Mouse (Mus musculus): Measurements from ENCODE around the gene Rad51d. TPM values are rescaled to one million over a fixed set of nuclear protein-coding genes. Genes with fewer than 3 reads are reported as not detected.
"Not testable (repeated sequence)": the region's sequence is repeated elsewhere in the genome, so short reads cannot be mapped to it uniquely, and the experiment has no call there.

The Rad51d gene
- polyA plus RNA-seq, 2 experiments = 3.5 to 6.8 TPM

DNA sequence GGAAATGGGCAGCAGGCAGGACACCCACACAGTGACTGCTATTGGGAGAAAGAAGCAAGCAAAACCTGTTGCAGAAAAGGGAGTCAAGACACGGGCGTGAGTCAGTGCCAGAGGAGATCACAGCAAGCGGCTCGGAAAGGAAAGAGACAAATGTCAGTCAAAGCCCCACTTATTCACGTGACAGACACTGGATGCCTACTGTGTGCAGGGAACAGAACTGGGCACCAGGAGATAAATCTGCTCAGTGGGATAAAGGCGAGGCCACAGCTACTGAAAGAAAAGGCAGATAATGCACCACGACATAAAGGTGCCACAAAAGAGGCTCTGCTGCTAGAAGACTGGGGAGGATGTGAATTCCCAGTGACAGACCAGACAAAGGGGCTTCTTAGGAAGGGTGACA is 52.6 kb downstream of the Rad51d start:
- TF ChIP-seq CTCF (IDR thresholded peaks at IDR 0.05; ENCODE audit: low read depth) = no peak
- TF ChIP-seq EP300 (IDR thresholded peaks at IDR 0.05; ENCODE audit: low read depth) = no peak
- Histone ChIP-seq H3K27ac (no peak overlapping the region), H3K4me3 (ENCODE audit: insufficient read depth in 1 of 2, low read depth in 2 of 2, low read length in 2 of 2) (no peak overlapping the region), H3K4me1 (replicated peaks; ENCODE audit: control insufficient read depth in 2 of 2, insufficient read depth in 2 of 2, low read length in 1 of 2) (peaks cover 25 to 36% of the 10 kb centered on the region in 2 experiments), H3K9ac (replicated peaks) (no peak overlapping the region), H3K9me3 (ENCODE audit: control insufficient read depth, low read length) (no peaks in the 10 kb centered on the region), H3K27me3 (ENCODE audit: control insufficient read depth, insufficient read depth, low read length) (no peaks in the 10 kb centered on the region), H3K4me2 (ENCODE audit: low read depth) (no peak overlapping the region), H3K36me3 (replicated peaks; ENCODE audit: control insufficient read depth, insufficient read depth, low read depth) (peaks cover 5% of the 10 kb centered on the region)
- WGBS (ENCODE audit: insufficient replicate concordance) = 30% methylated on average over 7 of the region's 7 CpGs
- DNase-seq (ENCODE audit: low read depth in 3 of 3, low spot score in 3 of 3) = no peak
- ATAC-seq (ENCODE audit: insufficient read depth) = peak; percentile 37; the same call in 1 of the 2 replicates

DNA sequence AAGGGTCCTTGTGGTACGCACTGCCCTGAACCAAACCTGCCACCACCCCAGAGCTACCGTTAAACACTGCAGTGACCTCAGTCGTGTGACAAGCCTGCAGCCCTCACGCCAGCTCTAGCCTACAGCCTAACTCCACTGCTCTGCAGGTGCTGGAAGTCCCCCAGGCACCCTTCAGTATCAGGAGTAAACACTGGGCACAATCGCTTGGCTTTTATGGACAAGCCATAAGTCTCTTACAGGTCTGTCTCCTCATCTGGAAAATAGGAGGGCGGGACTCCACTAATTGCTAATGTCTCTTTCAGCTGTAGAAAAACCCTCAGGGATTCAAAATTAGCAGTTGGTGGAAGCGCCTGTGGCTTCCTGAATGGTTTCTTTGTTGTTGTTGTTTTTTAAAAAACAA is 53.2 kb downstream of the Rad51d start:
- H3K9me3 ChIP-seq (ENCODE audit: control insufficient read depth, low read length) = no peaks in the 10 kb centered on the region
- DNase-seq (ENCODE audit: low read depth in 3 of 3, low spot score in 3 of 3) = no peak
- WGBS (ENCODE audit: insufficient replicate concordance) = 71% methylated on average over 7 of the region's 7 CpGs
- no peak for ATAC-seq (ENCODE audit: insufficient read depth)
- peaks cover 5% of the 10 kb centered on the region for H3K36me3 ChIP-seq (replicated peaks; ENCODE audit: control insufficient read depth, insufficient read depth, low read depth)
- H3K9ac ChIP-seq (replicated peaks) = no peak overlapping the region
- H3K27ac ChIP-seq = no peak overlapping the region
- peaks cover 22 to 34% of the 10 kb centered on the region in 2 experiments for H3K4me1 ChIP-seq (replicated peaks; ENCODE audit: control insufficient read depth in 2 of 2, insufficient read depth in 2 of 2, low read length in 1 of 2)
- TF ChIP-seq CTCF (IDR thresholded peaks at IDR 0.05; ENCODE audit: low read depth) (no peak), EP300 (IDR thresholded peaks at IDR 0.05; ENCODE audit: low read depth) (no peak)
- H3K4me3 ChIP-seq (ENCODE audit: insufficient read depth in 1 of 2, low read depth in 2 of 2, low read length in 2 of 2) = no peak overlapping the region
- no peaks in the 10 kb centered on the region for H3K27me3 ChIP-seq (ENCODE audit: control insufficient read depth, insufficient read depth, low read length)
- H3K4me2 ChIP-seq (ENCODE audit: low read depth) = no peak overlapping the region

DNA sequence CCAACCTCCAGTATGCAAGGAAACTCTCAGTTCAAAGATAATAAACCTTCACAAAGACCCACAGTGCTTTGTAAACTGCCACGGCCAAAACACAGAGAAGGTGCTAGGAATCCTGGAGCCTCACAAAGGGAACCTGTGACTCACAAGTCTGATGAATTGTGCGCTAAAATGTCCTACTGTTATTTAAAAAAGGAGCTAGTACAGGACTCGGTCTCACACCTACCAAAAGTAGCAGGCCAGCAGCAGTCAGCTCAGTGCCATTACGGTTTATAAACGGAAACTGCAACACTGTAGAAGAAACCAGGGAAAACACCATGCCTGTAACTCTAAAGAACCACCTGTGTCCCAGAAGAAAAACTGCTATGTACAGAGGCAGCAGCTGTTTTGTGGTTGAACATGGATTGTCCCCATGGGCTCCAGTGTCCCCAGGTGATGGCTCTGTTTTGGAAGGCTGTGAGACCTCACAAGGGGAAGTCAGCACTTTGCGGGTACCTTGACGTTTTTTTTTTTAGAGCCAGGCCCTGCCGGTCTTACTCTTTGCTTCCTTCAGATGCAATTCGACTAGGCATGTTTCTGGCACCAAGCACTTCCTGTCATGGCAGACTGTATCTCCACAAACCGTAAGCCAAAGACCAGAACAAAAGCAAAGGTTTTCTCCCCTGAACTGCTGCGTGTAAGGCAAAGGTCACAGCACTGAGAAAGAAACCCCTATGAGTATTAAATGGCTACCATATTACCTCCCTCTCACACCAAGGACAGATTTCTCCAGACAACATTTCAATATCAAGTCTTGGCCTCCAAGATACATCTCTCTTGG is 54.6 kb downstream of the Rad51d start:
- WGBS (ENCODE audit: insufficient replicate concordance) = 71% methylated on average over 11 of the region's 11 CpGs
- Histone ChIP-seq H3K4me3 (ENCODE audit: insufficient read depth in 1 of 2, low read depth in 2 of 2, low read length in 2 of 2) (no peak overlapping the region), H3K9ac (replicated peaks) (no peak overlapping the region), H3K27ac (no peak overlapping the region), H3K27me3 (ENCODE audit: control insufficient read depth, insufficient read depth, low read length) (no peaks in the 10 kb centered on the region), H3K9me3 (ENCODE audit: control insufficient read depth, low read length) (no peaks in the 10 kb centered on the region), H3K4me2 (ENCODE audit: low read depth) (no peak overlapping the region), H3K36me3 (replicated peaks; ENCODE audit: control insufficient read depth, insufficient read depth, low read depth) (peaks cover 5% of the 10 kb centered on the region), H3K4me1 (replicated peaks; ENCODE audit: control insufficient read depth in 2 of 2, insufficient read depth in 2 of 2, low read length in 1 of 2) (peaks cover 16 to 36% of the 10 kb centered on the region in 2 experiments)
- no peak for TF ChIP-seq CTCF (IDR thresholded peaks at IDR 0.05; ENCODE audit: low read depth)
- no peak for TF ChIP-seq EP300 (IDR thresholded peaks at IDR 0.05; ENCODE audit: low read depth)
- ATAC-seq (ENCODE audit: insufficient read depth) (no peak), DNase-seq (ENCODE audit: low read depth in 3 of 3, low spot score in 3 of 3) (no peak)

DNA sequence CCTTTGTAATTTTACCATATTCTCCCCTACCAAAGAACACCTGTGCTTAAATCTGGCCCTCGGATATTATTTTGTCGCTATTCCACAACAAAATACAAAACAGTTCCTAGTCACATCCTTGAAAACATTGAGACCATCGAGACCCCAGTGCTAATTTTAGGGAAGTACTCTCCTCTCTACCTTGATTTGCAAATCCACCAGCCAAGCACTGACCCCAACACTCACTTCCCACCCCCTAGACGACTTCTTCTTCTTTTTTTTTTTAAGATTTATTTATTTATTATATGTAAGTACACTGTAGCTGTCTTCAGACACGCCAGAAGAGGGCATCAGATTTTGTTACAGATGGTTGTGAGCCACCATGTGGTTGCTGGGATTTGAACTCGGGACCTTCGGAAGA is 56.1 kb downstream of the Rad51d start:
- DNase-seq (ENCODE audit: low read depth in 3 of 3, low spot score in 3 of 3); H3K27ac ChIP-seq; H3K9ac ChIP-seq (replicated peaks); H3K36me3 ChIP-seq (replicated peaks; ENCODE audit: control insufficient read depth, insufficient read depth, low read depth); ATAC-seq (ENCODE audit: insufficient read depth); H3K27me3 ChIP-seq (ENCODE audit: control insufficient read depth, insufficient read depth, low read length); H3K9me3 ChIP-seq (ENCODE audit: control insufficient read depth, low read length); H3K4me3 ChIP-seq (ENCODE audit: insufficient read depth in 1 of 2, low read depth in 2 of 2, low read length in 2 of 2); H3K4me2 ChIP-seq (ENCODE audit: low read depth): not testable (repeated sequence)
- H3K4me1 ChIP-seq (replicated peaks; ENCODE audit: control insufficient read depth in 2 of 2, insufficient read depth in 2 of 2, low read length in 1 of 2) = peaks cover 11 to 32% of the 10 kb centered on the region in 2 experiments
- WGBS (ENCODE audit: insufficient replicate concordance) = 58% methylated on average over 7 of the region's 7 CpGs

DNA sequence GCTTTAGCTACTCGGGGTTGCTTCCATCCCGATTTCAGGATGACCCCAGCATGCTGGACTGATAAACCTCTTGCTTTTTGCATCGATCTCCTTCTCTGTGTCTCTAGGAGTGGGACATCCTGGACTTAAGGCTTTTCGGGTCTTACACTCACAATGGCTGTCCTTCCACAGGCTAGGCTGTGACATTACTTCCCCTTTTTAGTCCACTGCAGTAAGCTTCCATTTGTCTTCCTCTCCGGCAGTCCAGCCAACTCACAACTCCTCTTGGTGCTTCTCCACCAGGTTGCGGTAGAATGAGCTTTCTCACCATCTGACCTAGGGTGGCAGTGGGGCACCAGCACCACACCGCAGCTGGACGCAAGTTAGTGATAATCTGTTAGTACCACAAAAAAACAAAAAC is 56.5 kb downstream of the Rad51d start:
- no peaks in the 10 kb centered on the region for H3K27me3 ChIP-seq (ENCODE audit: control insufficient read depth, insufficient read depth, low read length)
- no peak for DNase-seq (ENCODE audit: low read depth in 3 of 3, low spot score in 3 of 3)
- peaks cover 11 to 32% of the 10 kb centered on the region in 2 experiments for H3K4me1 ChIP-seq (replicated peaks; ENCODE audit: control insufficient read depth in 2 of 2, insufficient read depth in 2 of 2, low read length in 1 of 2)
- H3K9ac ChIP-seq (replicated peaks) = no peak overlapping the region
- no peak overlapping the region for H3K4me2 ChIP-seq (ENCODE audit: low read depth)
- H3K27ac ChIP-seq = 0 out of 2 replicates have a peak overlapping the region, but pooled peaks have one; percentile 27
- H3K36me3 ChIP-seq (replicated peaks; ENCODE audit: control insufficient read depth, insufficient read depth, low read depth) = peaks cover 6% of the 10 kb centered on the region
- 51% methylated on average over 8 of the region's 8 CpGs for WGBS (ENCODE audit: insufficient replicate concordance)
- no peak for TF ChIP-seq CTCF (IDR thresholded peaks at IDR 0.05; ENCODE audit: low read depth)
- no peak for TF ChIP-seq EP300 (IDR thresholded peaks at IDR 0.05; ENCODE audit: low read depth)
- no peaks in the 10 kb centered on the region for H3K9me3 ChIP-seq (ENCODE audit: control insufficient read depth, low read length)
- no peak for ATAC-seq (ENCODE audit: insufficient read depth)
- no peak overlapping the region for H3K4me3 ChIP-seq (ENCODE audit: insufficient read depth in 1 of 2, low read depth in 2 of 2, low read length in 2 of 2)

DNA sequence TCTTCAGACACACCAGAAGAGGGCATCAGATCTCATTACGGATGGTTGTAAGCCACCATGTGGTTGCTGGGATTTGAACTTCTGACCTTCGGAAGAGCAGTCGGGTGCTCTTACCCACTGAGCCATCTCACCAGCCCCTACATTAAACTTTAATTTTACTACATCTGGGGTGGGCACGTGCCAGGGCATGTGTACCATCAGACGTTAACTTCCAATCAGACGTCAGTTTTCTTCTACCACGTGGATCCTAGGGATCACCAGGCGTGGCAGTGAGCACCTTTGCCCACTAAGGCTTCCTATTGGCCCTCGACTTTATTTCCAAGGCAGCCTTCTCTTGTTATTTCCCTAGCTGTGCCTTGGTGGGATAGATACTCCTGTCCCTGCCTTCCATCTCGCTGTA is 58.0 kb downstream of the Rad51d start:
- H3K4me3 ChIP-seq (ENCODE audit: insufficient read depth in 1 of 2, low read depth in 2 of 2, low read length in 2 of 2); H3K9ac ChIP-seq (replicated peaks); H3K36me3 ChIP-seq (replicated peaks; ENCODE audit: control insufficient read depth, insufficient read depth, low read depth); H3K9me3 ChIP-seq (ENCODE audit: control insufficient read depth, low read length); H3K27me3 ChIP-seq (ENCODE audit: control insufficient read depth, insufficient read depth, low read length); H3K4me2 ChIP-seq (ENCODE audit: low read depth); DNase-seq (ENCODE audit: low read depth in 3 of 3, low spot score in 3 of 3); H3K27ac ChIP-seq; ATAC-seq (ENCODE audit: insufficient read depth): not testable (repeated sequence)
- H3K4me1 ChIP-seq (replicated peaks; ENCODE audit: control insufficient read depth in 2 of 2, insufficient read depth in 2 of 2, low read length in 1 of 2) = peaks cover 2 to 18% of the 10 kb centered on the region in 2 experiments
- 74% methylated on average over 10 of the region's 10 CpGs for WGBS (ENCODE audit: insufficient replicate concordance)

Measured in liver, embryonic 14.5 days (tissue).